Mouse (Mus musculus) spleen, adult 12 weeks (tissue): ENCODE measurements around the gene Frmd4a.

Experiments used
- DNase-seq: peaks from one replicate; pipeline ENCODE4 v3.0.0; 2022; ENCODE audit warnings: low spot score

The Frmd4a gene

GRCm38 (mm10) chr2:4393046-4393445 lies 375.5 kb downstream of the Frmd4a start:
- no peak for DNase-seq

GRCm38 (mm10) chr2:4394641-4395040 lies 377.1 kb downstream of the Frmd4a start:
- no peak for DNase-seq

- DNase-seq: no peak
Measured at GRCm38 (mm10) chr2:4399721-4400120, 382.2 kb downstream of the Frmd4a start.

- DNase-seq: no peak
Measured at GRCm38 (mm10) chr2:4400771-4401596, 383.5 kb downstream of the Frmd4a start.

- DNase-seq: no peak
Measured at GRCm38 (mm10) chr2:4401597-4402581, 384.4 kb downstream of the Frmd4a start.

- no peak for DNase-seq
Measured at GRCm38 (mm10) chr2:4406977-4407376, 389.5 kb downstream of the Frmd4a start.

GRCm38 (mm10) chr2:4409810-4410433 lies 392.4 kb downstream of the Frmd4a start:
- no peak for DNase-seq

- DNase-seq: no peak
Measured at GRCm38 (mm10) chr2:4412870-4413595, 395.5 kb downstream of the Frmd4a start.

GRCm38 (mm10) chr2:4413596-4414335 lies 396.2 kb downstream of the Frmd4a start:
- no peak for DNase-seq

- no peak for DNase-seq
Measured at GRCm38 (mm10) chr2:4420679-4421312, 403.3 kb downstream of the Frmd4a start.

GRCm38 (mm10) chr2:4421757-4422156 lies 404.2 kb downstream of the Frmd4a start:
- no peak for DNase-seq

GRCm38 (mm10) chr2:4423896-4424295 lies 406.4 kb downstream of the Frmd4a start:
- no peak for DNase-seq

GRCm38 (mm10) chr2:4428407-4428855 lies 410.9 kb downstream of the Frmd4a start:
- DNase-seq: no peak

GRCm38 (mm10) chr2:4433119-4433518 lies 415.6 kb downstream of the Frmd4a start:
- no peak for DNase-seq

- no peak for DNase-seq
Measured at GRCm38 (mm10) chr2:4435051-4435450, 417.5 kb downstream of the Frmd4a start.

GRCm38 (mm10) chr2:4436361-4437231 lies 419.1 kb downstream of the Frmd4a start:
- no peak for DNase-seq

GRCm38 (mm10) chr2:4438739-4439138 lies 421.2 kb downstream of the Frmd4a start:
- DNase-seq: no peak

GRCm38 (mm10) chr2:4439909-4440308 lies 422.4 kb downstream of the Frmd4a start:
- DNase-seq: no peak

- no peak for DNase-seq
Measured at GRCm38 (mm10) chr2:4441840-4442239, 424.3 kb downstream of the Frmd4a start.
